Mouse (Mus musculus) G1E (cell line): ENCODE data around the gene Pcgf6.

Source experiments
- CTCF ChIP-seq: IDR thresholded peaks from 2 replicates; pipeline ENCODE4 v1.5.1; 2012; ENCODE audit warnings: low read depth, low read length, inconsistent platforms, mixed read lengths
- GATA1 ChIP-seq: IDR thresholded peaks from 2 replicates; pipeline ENCODE4 v1.6.1; 2012; ENCODE audit warnings: borderline replicate concordance, low read length, inconsistent platforms, mixed read lengths
- GATA2 ChIP-seq: IDR thresholded peaks from 2 replicates; pipeline ENCODE4 v1.6.1; 2012; ENCODE audit warnings: low read depth, low read length, inconsistent platforms, borderline replicate concordance
- POLR2AphosphoS5 ChIP-seq: IDR thresholded peaks from 2 replicates; pipeline ENCODE4 v1.6.1; 2012; ENCODE audit warnings: low read depth, low read length, inconsistent platforms; ENCODE audit not compliant: insufficient replicate concordance
- TAL1 ChIP-seq: conservative IDR thresholded peaks from 2 replicates; pipeline ENCODE4 v1.6.1; 2012; ENCODE audit warnings: low read depth, low read length, inconsistent platforms, mixed read lengths

DNA sequence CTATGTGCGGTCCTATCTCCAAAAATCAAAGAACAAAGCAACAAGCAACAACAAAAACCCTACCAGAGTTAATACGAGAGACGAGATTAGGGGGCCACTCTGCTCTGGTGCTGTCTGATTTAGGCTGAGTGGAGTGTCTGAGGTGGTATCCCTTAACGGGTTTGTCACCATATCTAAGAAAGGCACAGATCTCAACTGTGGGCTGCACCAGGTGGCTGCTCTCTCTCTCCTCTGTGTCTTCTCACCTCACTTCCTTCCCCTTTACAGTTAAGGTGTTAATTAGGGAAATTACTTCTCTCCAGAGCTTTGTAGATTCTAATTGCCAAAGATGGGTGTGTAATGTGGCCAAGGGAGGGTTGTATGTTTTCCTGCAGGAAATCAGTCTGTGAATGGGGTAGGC is 28.0 kb downstream of the Pcgf6 start:
- TF ChIP-seq CTCF (no peak), POLR2AphosphoS5 (no peak), GATA1 (no peak), TAL1 (no peak), GATA2 (no peak)
